Mouse (Mus musculus): ENCODE measurements at regions not wholly inside any gene's neighbourhood (a gene's known extent, or its start where the extent isn't known, plus 50 kb on each side); places are given as distances from the start of the nearest gene placed in this dataset.
A peak's percentile ranks its signal among the peaks of the same experiment; 100 is the strongest.

DNA sequence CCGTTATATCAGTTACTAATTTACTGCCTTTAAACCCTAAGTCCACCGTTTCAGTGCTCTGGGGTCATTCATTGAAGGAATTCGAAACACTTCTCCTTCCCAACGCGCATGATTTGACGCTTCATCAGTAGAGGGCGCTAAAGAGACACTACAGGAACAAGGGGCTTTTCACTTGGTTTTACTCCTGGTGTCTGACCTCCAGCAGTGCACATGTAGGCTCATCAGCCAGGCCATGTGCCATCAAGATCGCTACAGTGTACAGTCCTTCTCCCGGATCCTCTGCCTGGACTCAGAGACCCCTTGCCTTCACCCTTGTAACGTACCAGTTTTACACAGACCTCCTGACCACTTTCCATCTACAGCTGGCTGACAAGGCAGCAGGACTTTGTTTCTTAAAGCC lies 250.7 kb upstream of the Tsc22d2 start:
- TF ChIP-seq CTCF (IDR thresholded peaks at IDR 0.05; ENCODE audit: borderline replicate concordance, insufficient read depth, low read length) (peak; percentile 42; the same call in 1 of the 2 replicates), POLR2A (IDR thresholded peaks at IDR 0.05; ENCODE audit: low read depth, low read length) (no peak)
